Mouse (Mus musculus): ENCODE results near the gene Desi1. TPM values are rescaled to one million over a fixed set of nuclear protein-coding genes. Genes with fewer than 3 reads are reported as not detected.

Desi1 gene
- polyA plus RNA-seq, 1 experiment = 199 TPM

- Histone ChIP-seq H3K36me3 (ENCODE audit: control insufficient read depth, insufficient read depth, low read length) (peaks cover 6% of the 10 kb centered on the region), H3K27ac (ENCODE audit: control insufficient read depth, insufficient read depth, low read length) (no peak overlapping the region), H3K4me1 (replicated peaks; ENCODE audit: control insufficient read depth, insufficient read depth, low read length) (no peaks in the 10 kb centered on the region), H3K4me3 (ENCODE audit: control insufficient read depth, insufficient read depth, low read length) (no peak overlapping the region), H3K27me3 (ENCODE audit: control insufficient read depth, insufficient read depth, low read length) (no peaks in the 10 kb centered on the region)
- TF ChIP-seq POLR2A (IDR thresholded peaks at IDR 0.05; ENCODE audit: control insufficient read depth, extremely low read depth, insufficient read depth, low read length, poor library complexity) = no peak
- no peak for TF ChIP-seq CTCF (IDR thresholded peaks at IDR 0.05; ENCODE audit: borderline replicate concordance, control insufficient read depth, extremely low read depth, insufficient read depth, low read length, poor library complexity)
- no peak for DNase-seq
- WGBS = 80% methylated on average over 10 of the region's 10 CpGs
Measured at GRCm38 (mm10) chr15:81949076-81949475, 84.6 kb downstream of the Desi1 start.

GRCm38 (mm10) chr15:81943176-81943749 lies 90.4 kb downstream of the Desi1 start:
- 69% methylated on average over 9 of the region's 9 CpGs for WGBS
- TF ChIP-seq POLR2A (IDR thresholded peaks at IDR 0.05; ENCODE audit: control insufficient read depth, extremely low read depth, insufficient read depth, low read length, poor library complexity) = no peak
- TF ChIP-seq CTCF (IDR thresholded peaks at IDR 0.05; ENCODE audit: borderline replicate concordance, control insufficient read depth, extremely low read depth, insufficient read depth, low read length, poor library complexity) = no peak
- H3K36me3 ChIP-seq (ENCODE audit: control insufficient read depth, insufficient read depth, low read length) = no peaks in the 10 kb centered on the region
- no peaks in the 10 kb centered on the region; the same call in 1 of the 2 replicates for H3K4me1 ChIP-seq (replicated peaks; ENCODE audit: control insufficient read depth, insufficient read depth, low read length)
- H3K27me3 ChIP-seq (ENCODE audit: control insufficient read depth, insufficient read depth, low read length) = no peaks in the 10 kb centered on the region
- H3K4me3 ChIP-seq (ENCODE audit: control insufficient read depth, insufficient read depth, low read length) = no peak overlapping the region
- H3K27ac ChIP-seq (ENCODE audit: control insufficient read depth, insufficient read depth, low read length) = no peak overlapping the region
- DNase-seq = no peak

Other genes with a start within 250 kb of the Desi1 start
- gene Tef, start 231.4 kb downstream of the Desi1 start, polyA plus RNA-seq (2012; rRNA removed) = 29.3 and 34.6 TPM in 2 replicates
- 64.6 and 76.1 TPM in 2 replicates for gene Tob2, start 175.1 kb downstream of the Desi1 start, polyA plus RNA-seq (2012; rRNA removed)
- 71.7 and 87.9 TPM in 2 replicates for gene Phf5a, start 162.0 kb downstream of the Desi1 start, polyA plus RNA-seq (2012; rRNA removed)
- 342 and 377 TPM in 2 replicates for gene Aco2, start 161.6 kb downstream of the Desi1 start, polyA plus RNA-seq (2012; rRNA removed)
- gene Polr3h, start 107.6 kb downstream of the Desi1 start, polyA plus RNA-seq (2012; rRNA removed) = 16.7 and 17.5 TPM in 2 replicates
- 1.9 and 6.8 TPM in 2 replicates for gene Csdc2, start 97.1 kb downstream of the Desi1 start, polyA plus RNA-seq (2012; rRNA removed)
- 64.1 and 68.7 TPM in 2 replicates for gene Pmm1, start 72.9 kb downstream of the Desi1 start, polyA plus RNA-seq (2012; rRNA removed)
- gene 1700029P11Rik, start 53.3 kb downstream of the Desi1 start, polyA plus RNA-seq (2012; rRNA removed) = not detected in 2 replicates
- gene Xrcc6, start 46.0 kb downstream of the Desi1 start, polyA plus RNA-seq (2012; rRNA removed) = 183 and 225 TPM in 2 replicates
- gene Snu13, start 13.7 kb upstream of the Desi1 start, polyA plus RNA-seq (2012; rRNA removed) = 122 and 134 TPM in 2 replicates
- 0.04 TPM in 1 of 2 replicates, not detected in the other for gene 4930407I10Rik, start 25.3 kb upstream of the Desi1 start, polyA plus RNA-seq (2012; rRNA removed)
- gene Mei1, start 36.1 kb upstream of the Desi1 start, polyA plus RNA-seq (2012; rRNA removed) = 0.08 and 0.11 TPM in 2 replicates
- 33.1 and 39.4 TPM in 2 replicates for gene Ccdc134, start 94.1 kb upstream of the Desi1 start, polyA plus RNA-seq (2012; rRNA removed)
- 410 and 478 TPM in 2 replicates for gene Srebf2, start 113.3 kb upstream of the Desi1 start, polyA plus RNA-seq (2012; rRNA removed)
- gene Shisa8, start 179.0 kb upstream of the Desi1 start, polyA plus RNA-seq (2012; rRNA removed) = 0.93 and 1.1 TPM in 2 replicates
- 4.3 and 7.0 TPM in 2 replicates for gene Tnfrsf13c, start 190.5 kb upstream of the Desi1 start, polyA plus RNA-seq (2012; rRNA removed)
- gene Cenpm, start 210.9 kb upstream of the Desi1 start, polyA plus RNA-seq (2012; rRNA removed) = 44.8 and 68.0 TPM in 2 replicates
- gene 1500009C09Rik, start 218.5 kb upstream of the Desi1 start, polyA plus RNA-seq (2012; rRNA removed) = 0.08 and 0.24 TPM in 2 replicates
- gene Sept3, start 241.0 kb upstream of the Desi1 start, polyA plus RNA-seq (2012; rRNA removed) = 3.4 and 4.6 TPM in 2 replicates

Data from thymus, adult 2 months (tissue).